Comparison of ENCODE assay signal across 14 mouse cellular contexts in genomic region chr12:107669910-107670309, GRCm38 (mm10).
DNase-seq lines count a peak whose midpoint lies in the region; ATAC-seq and TF ChIP-seq lines count a peak whose summit lies in the region.
"Had no signal": no experiment of that assay in that cellular context is flagged by ENCODE, and none has a peak within 500 bp of the region (broad histone marks: within the 10 kb centered on the region; RNA-seq: fewer than 3 reads in every experiment).

No protein-coding gene starts in this region.

- peaks cover 14% of the 10 kb centered on the region for H3K4me1 ChIP-seq in limb, embryonic 14.5 days (ENCODE audit: control insufficient read depth, insufficient read depth, low read length)
- no peaks in the 10 kb centered on the region for H3K4me1 ChIP-seq in stomach, embryonic 16.5 days (ENCODE audit: control insufficient read depth, insufficient read depth, low read length)
- H3K4me1 ChIP-seq in forebrain, embryonic 16.5 days (replicated peaks; ENCODE audit: control insufficient read depth, insufficient read depth, low read length): peaks cover 4% of the 10 kb centered on the region; the same call in 1 of the 2 replicates
- H3K4me1 ChIP-seq: midbrain, embryonic 10.5 days had no signal

- H3K27ac ChIP-seq in limb, embryonic 14.5 days (replicated peaks; ENCODE audit: low read depth, low read length): no peak overlapping the region
- H3K27ac ChIP-seq in stomach, embryonic 16.5 days (ENCODE audit: low read length): peak overlapping the region; percentile 21; the same call in 1 of the 2 replicates
- H3K27ac ChIP-seq in forebrain, embryonic 16.5 days (ENCODE audit: low read length): no peak overlapping the region
- H3K27ac ChIP-seq: heart, adult 2 months; hindbrain, embryonic 14.5 days; midbrain, embryonic 10.5 days had no signal

- H3K9ac ChIP-seq in limb, embryonic 14.5 days (ENCODE audit: low read depth, low read length, severe bottlenecking): no peak overlapping the region
- H3K9ac ChIP-seq in stomach, embryonic 16.5 days (ENCODE audit: low read length): no peak overlapping the region
- H3K9ac ChIP-seq in forebrain, embryonic 16.5 days (replicated peaks; ENCODE audit: low read depth, low read length): no peak overlapping the region
- H3K9ac ChIP-seq: hindbrain, embryonic 14.5 days had no signal

- no peak for TF ChIP-seq POLR2A in limb, embryonic 14.5 days (IDR thresholded peaks at IDR 0.05; ENCODE audit: borderline replicate concordance, extremely low read depth, insufficient read depth, insufficient read length)

- ATAC-seq in limb, embryonic 14.5 days (ENCODE audit: low FRiP score, low read depth): no peak
- ATAC-seq in stomach, embryonic 16.5 days (ENCODE audit: insufficient read depth, low FRiP score): peak; percentile 72; the same call in 1 of the 2 replicates
- ATAC-seq in forebrain, embryonic 16.5 days: no peak

- H3K4me2 ChIP-seq in limb, embryonic 14.5 days (replicated peaks; ENCODE audit: low read depth, low read length, severe bottlenecking): no peak overlapping the region
- no peak overlapping the region for H3K4me2 ChIP-seq in stomach, embryonic 16.5 days (ENCODE audit: low read depth, low read length)
- H3K4me2 ChIP-seq in forebrain, embryonic 16.5 days (ENCODE audit: low read length): no peak overlapping the region
- H3K4me2 ChIP-seq: hindbrain, embryonic 14.5 days had no signal

- no peaks in the 10 kb centered on the region for H3K9me3 ChIP-seq in limb, embryonic 14.5 days (ENCODE audit: control insufficient read depth, low read length)
- H3K9me3 ChIP-seq in stomach, embryonic 16.5 days (replicated peaks; ENCODE audit: control insufficient read depth, low read length): no peaks in the 10 kb centered on the region
- no peaks in the 10 kb centered on the region for H3K9me3 ChIP-seq in forebrain, embryonic 16.5 days (ENCODE audit: control insufficient read depth, low read length)
- H3K9me3 ChIP-seq: midbrain, embryonic 10.5 days had no signal

- no peak overlapping the region for H3K4me3 ChIP-seq in limb, embryonic 14.5 days (replicated peaks; ENCODE audit: low read length)
- H3K4me3 ChIP-seq in stomach, embryonic 16.5 days (replicated peaks; ENCODE audit: low read length): no peak overlapping the region
- H3K4me3 ChIP-seq in forebrain, embryonic 16.5 days (replicated peaks; ENCODE audit: low read length): no peak overlapping the region
- H3K4me3 ChIP-seq: heart, adult 2 months; midbrain, embryonic 10.5 days had no signal

- H3K36me3 ChIP-seq in limb, embryonic 14.5 days (ENCODE audit: control insufficient read depth, insufficient read depth, low read length): no peaks in the 10 kb centered on the region
- no peaks in the 10 kb centered on the region for H3K36me3 ChIP-seq in stomach, embryonic 16.5 days (ENCODE audit: control insufficient read depth, insufficient read depth, low read length)
- no peaks in the 10 kb centered on the region for H3K36me3 ChIP-seq in forebrain, embryonic 16.5 days (ENCODE audit: control insufficient read depth, insufficient read depth)
- H3K36me3 ChIP-seq: G1E; midbrain, embryonic 10.5 days had no signal

- WGBS in limb, embryonic 14.5 days: 56% methylated on average over 10 of the region's 10 CpGs
- 55% methylated on average over 10 of the region's 10 CpGs for WGBS in stomach, embryonic 16.5 days
- WGBS in forebrain, embryonic 16.5 days: 71% methylated on average over 10 of the region's 10 CpGs

- no peaks in the 10 kb centered on the region for H3K27me3 ChIP-seq in limb, embryonic 14.5 days (ENCODE audit: control insufficient read depth, insufficient read depth, low read length)
- no peaks in the 10 kb centered on the region for H3K27me3 ChIP-seq in stomach, embryonic 16.5 days (ENCODE audit: control insufficient read depth, insufficient read depth, low read length)
- no peaks in the 10 kb centered on the region for H3K27me3 ChIP-seq in forebrain, embryonic 16.5 days (replicated peaks; ENCODE audit: control insufficient read depth, insufficient read depth, low read length)

- peak; percentile 33 to 49 for DNase-seq in cerebellum, postnatal 14 days
- DNase-seq in cerebellum, adult 18-20 months: no peak
- peak; percentile 19 for DNase-seq in ovary, postnatal 36 days (ENCODE audit: low spot score)
- no peak for DNase-seq in ovary, adult 18-20 months (ENCODE audit: low spot score)
- peak; percentile 51 for DNase-seq in limb, embryonic 14.5 days (ENCODE audit: low spot score)
- no peak for DNase-seq in left cerebral cortex, adult 11 months (ENCODE audit: low spot score)
- DNase-seq: retina, postnatal 1 day; thymus, postnatal 4 days had no signal

Comparison
In these comparisons a context has a peak if more than half of its experiments do, and no peak if none do; other contexts are left out.
1. DNase-seq: peak in cerebellum, postnatal 14 days (2 of 2), ovary, postnatal 36 days (single experiment) and limb, embryonic 14.5 days (single experiment); none in cerebellum, adult 18-20 months (0 of 2), ovary, adult 18-20 months (single experiment) and left cerebral cortex, adult 11 months (single experiment).